Mouse (Mus musculus) forebrain, postnatal 0 days (tissue): ENCODE measurements around the gene Cldn18. TPM values are rescaled to one million over a fixed set of nuclear protein-coding genes. Genes with fewer than 3 reads are reported as not detected.

ENCODE experiments used
- ATAC-seq: fragments of 200-750 bp; cut with Nextera tagmentation; 2 replicates; pipeline ENCODE4 v1.8.0; 2017; ENCODE audit warnings: mild to moderate bottlenecking, moderate library complexity
- DNase-seq: peaks from one replicate; pipeline ENCODE4 v3.0.0-alpha.2; 2015
- H3K27ac ChIP-seq: fragments of 300-500 bp; sonication (generic); 2 replicates; pipeline ENCODE4 v1.5.1; 2014; ENCODE audit warnings: low read depth, mild to moderate bottlenecking, antibody characterized with exemption, low read length, moderate library complexity, mixed read lengths
- H3K27me3 ChIP-seq: fragments of 300-500 bp; sonication (generic); 2 replicates; pipeline ENCODE4 v1.6.1; 2014; ENCODE audit warnings: mild to moderate bottlenecking, low read length, mixed read lengths; ENCODE audit not compliant: insufficient read depth
- H3K36me3 ChIP-seq: fragments of 300-500 bp; sonication (generic); 2 replicates; pipeline ENCODE4 v1.6.1; 2014; ENCODE audit warnings: mild to moderate bottlenecking, moderate library complexity; ENCODE audit not compliant: insufficient read depth
- H3K4me1 ChIP-seq: fragments of 300-500 bp; sonication (generic); 2 replicates; pipeline ENCODE4 v1.6.1; 2014; ENCODE audit warnings: antibody characterized with exemption; ENCODE audit not compliant: insufficient read depth
- H3K4me2 ChIP-seq: fragments of 300-500 bp; sonication (generic); 2 replicates; pipeline ENCODE4 v1.6.1; 2014; ENCODE audit warnings: low read depth, mild to moderate bottlenecking, moderate library complexity
- H3K4me3 ChIP-seq: fragments of 300-500 bp; sonication (generic); 2 replicates; pipeline ENCODE4 v1.5.1; 2014; ENCODE audit warnings: low read depth, low read length, mixed read lengths
- H3K9ac ChIP-seq: fragments of 300-500 bp; sonication (generic); 2 replicates; pipeline ENCODE4 v1.6.1; 2014; ENCODE audit warnings: mild to moderate bottlenecking
- H3K9me3 ChIP-seq: fragments of 300-500 bp; sonication (generic); 2 replicates; pipeline ENCODE4 v1.6.1; 2016; ENCODE audit warnings: low read length
- CTCF ChIP-seq: sonication (generic); IDR thresholded peaks from 2 replicates; pipeline ENCODE4 v1.5.1; 2016; ENCODE audit warnings: antibody characterized with exemption, control low read depth, low read depth
- WGBS: fragments of 180-500 bp; shearing (Covaris S2); extraction: QIAGEN DNeasy Blood & Tissue Kit; methylation state at CpG from one replicate; pipeline ENCODE4 v1.1.7; 2014; 5-methylcytosine and 5-hydroxymethylcytosine counted together
- polyA plus RNA-seq: library from polyadenylated mRNA; unstranded; fragments of >200 nt; fragmentation: Nextera tagmentation; extraction: Ambion mirVana; gene quantifications from 2 replicates; pipeline ENCODE4 v1.2.1, GENCODE M21; 2015
- total RNA-seq: library from RNA; depleted of rRNA; stranded (reverse); fragments of >200 nt; gene quantifications from 2 replicates; pipeline ENCODE4 v1.2.3, GENCODE M21; 2014

Gene Cldn18
- total and polyA plus RNA-seq, 2 experiments from 2014 or later: not detected

- Histone ChIP-seq H3K4me2 (no peak overlapping the region), H3K4me1 (no peaks in the 10 kb centered on the region), H3K27me3 (no peaks in the 10 kb centered on the region), H3K27ac (no peak overlapping the region), H3K9me3 (no peaks in the 10 kb centered on the region), H3K36me3 (no peaks in the 10 kb centered on the region), H3K4me3 (no peak overlapping the region), H3K9ac (no peak overlapping the region)
- no peak for ATAC-seq
- TF ChIP-seq CTCF: no peak
- no peak for DNase-seq
- WGBS: 73% methylated on average over 6 of the region's 6 CpGs
These were observed 13.4 kb downstream of the Cldn18 start for GRCm38 (mm10) chr9:99703711-99704110.

GRCm38 (mm10) chr9:99702215-99702614 is 14.9 kb downstream of the Cldn18 start:
- H3K27me3 ChIP-seq: no peaks in the 10 kb centered on the region
- no peaks in the 10 kb centered on the region for H3K36me3 ChIP-seq
- 92% methylated on average over 6 of the region's 6 CpGs for WGBS
- no peak overlapping the region for H3K9ac ChIP-seq
- TF ChIP-seq CTCF: no peak
- H3K4me2 ChIP-seq: no peak overlapping the region
- DNase-seq: no peak
- H3K4me3 ChIP-seq: no peak overlapping the region
- no peaks in the 10 kb centered on the region for H3K4me1 ChIP-seq
- no peak for ATAC-seq
- H3K9me3 ChIP-seq: no peaks in the 10 kb centered on the region
- H3K27ac ChIP-seq: no peak overlapping the region

- no peaks in the 10 kb centered on the region for H3K36me3 ChIP-seq
- H3K9ac ChIP-seq: no peak overlapping the region
- no peak for DNase-seq
- no peak for TF ChIP-seq CTCF
- H3K4me1 ChIP-seq: no peaks in the 10 kb centered on the region
- H3K9me3 ChIP-seq: no peaks in the 10 kb centered on the region
- H3K27me3 ChIP-seq: no peaks in the 10 kb centered on the region
- WGBS: 82% methylated on average over 2 of the region's 2 CpGs
- no peak overlapping the region for H3K4me2 ChIP-seq
- H3K27ac ChIP-seq: no peak overlapping the region
- no peak for ATAC-seq
- H3K4me3 ChIP-seq: no peak overlapping the region
These were observed 15.9 kb downstream of the Cldn18 start for GRCm38 (mm10) chr9:99701187-99701586.

- Histone ChIP-seq H3K27me3 (no peaks in the 10 kb centered on the region), H3K9me3 (no peaks in the 10 kb centered on the region), H3K36me3 (no peaks in the 10 kb centered on the region), H3K4me3 (no peak overlapping the region), H3K4me2 (no peak overlapping the region), H3K9ac (no peak overlapping the region), H3K4me1 (no peaks in the 10 kb centered on the region), H3K27ac (no peak overlapping the region)
- no peak for DNase-seq
- 84% methylated on average over 2 of the region's 2 CpGs for WGBS
- no peak for TF ChIP-seq CTCF
- no peak for ATAC-seq
These were observed 17.2 kb downstream of the Cldn18 start for GRCm38 (mm10) chr9:99699752-99700389.

GRCm38 (mm10) chr9:99694961-99695360 is 22.1 kb downstream of the Cldn18 start:
- no peak for TF ChIP-seq CTCF
- WGBS: 70% methylated on average over 7 of the region's 7 CpGs
- Histone ChIP-seq H3K9ac (no peak overlapping the region), H3K27ac (no peak overlapping the region), H3K4me3 (no peak overlapping the region), H3K36me3 (no peaks in the 10 kb centered on the region), H3K27me3 (no peaks in the 10 kb centered on the region), H3K9me3 (no peaks in the 10 kb centered on the region), H3K4me2 (no peak overlapping the region), H3K4me1 (no peaks in the 10 kb centered on the region)
- DNase-seq: no peak
- ATAC-seq: no peak

- TF ChIP-seq CTCF: no peak
- no peak overlapping the region for H3K4me2 ChIP-seq
- no peak overlapping the region for H3K4me3 ChIP-seq
- no peak overlapping the region for H3K9ac ChIP-seq
- ATAC-seq (no peak), DNase-seq (no peak)
- peaks cover 2% of the 10 kb centered on the region; the same call in 1 of the 2 replicates for H3K4me1 ChIP-seq
- H3K27ac ChIP-seq: no peak overlapping the region
- whole genome bisulfite sequencing: 85% methylated on average over 7 of the region's 7 CpGs
- no peaks in the 10 kb centered on the region for H3K9me3 ChIP-seq
- no peaks in the 10 kb centered on the region for H3K36me3 ChIP-seq
- no peaks in the 10 kb centered on the region for H3K27me3 ChIP-seq
These were observed 26.7 kb downstream of the Cldn18 start for GRCm38 (mm10) chr9:99690386-99690785.

- TF ChIP-seq CTCF: no peak
- DNase-seq: no peak
- WGBS: 85% methylated on average over 5 of the region's 5 CpGs
These were observed 27.3 kb downstream of the Cldn18 start for GRCm38 (mm10) chr9:99689796-99690195.

More at GRCm38 (mm10) chr9:99689796-99690195, 27.3 kb downstream of the Cldn18 start:
- H3K9ac ChIP-seq: no peak overlapping the region
- H3K4me1 ChIP-seq: peaks cover 8% of the 10 kb centered on the region
- H3K4me3 ChIP-seq: no peak overlapping the region
- no peaks in the 10 kb centered on the region for H3K9me3 ChIP-seq
- no peak for ATAC-seq
- H3K27me3 ChIP-seq: no peaks in the 10 kb centered on the region
- no peak overlapping the region for H3K27ac ChIP-seq
- no peaks in the 10 kb centered on the region for H3K36me3 ChIP-seq
- no peak overlapping the region for H3K4me2 ChIP-seq
